In the genomic region with DNA sequence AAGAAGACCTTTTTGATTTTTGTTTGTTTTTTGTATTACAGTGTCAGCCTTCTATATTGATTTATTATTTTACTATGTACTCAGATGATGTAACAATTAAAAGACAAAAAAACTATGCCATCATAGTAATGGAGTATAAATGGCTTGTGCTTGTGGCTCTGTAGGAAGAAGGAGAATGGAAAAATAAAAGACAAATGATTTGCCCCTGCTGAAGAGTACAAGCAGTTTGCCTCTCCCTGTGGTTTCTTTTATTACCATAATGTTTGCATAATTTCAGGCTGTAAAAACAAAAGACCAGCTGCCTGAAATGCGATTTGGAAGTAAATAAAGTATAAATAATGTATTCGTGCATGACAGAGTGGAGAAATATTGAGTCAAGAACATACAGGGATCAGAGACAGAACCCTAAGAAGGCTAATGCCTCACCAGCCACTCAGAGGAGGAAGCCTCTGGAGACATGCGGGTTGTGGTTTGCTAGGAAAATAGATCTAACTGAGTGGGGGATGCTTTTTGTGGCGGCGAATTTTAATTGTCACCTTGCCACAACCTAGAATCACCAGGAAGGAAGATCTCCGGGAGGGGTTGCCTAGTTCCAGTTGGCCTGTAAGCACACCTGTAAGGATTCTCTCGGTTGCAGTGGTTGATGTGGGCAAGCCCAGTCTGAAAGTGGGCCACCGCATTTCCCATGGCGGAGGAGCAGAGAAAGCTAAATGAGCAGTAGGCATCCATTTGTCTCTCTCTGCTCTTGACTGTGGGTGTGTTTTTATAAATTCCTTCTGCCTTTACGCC, we compare ENCODE assay signal across 28 mouse cellular contexts. TPM values are rescaled to one million over a fixed set of nuclear protein-coding genes. Genes with fewer than 3 reads are reported as not detected.
DNase-seq lines count a peak whose midpoint lies in the region; ATAC-seq and TF ChIP-seq lines count a peak whose summit lies in the region.
"Had no signal": no experiment of that assay in that cellular context is flagged by ENCODE, and none has a peak within 500 bp of the region (broad histone marks: within the 10 kb centered on the region; RNA-seq: fewer than 3 reads in every experiment).

No protein-coding gene starts in this region.

- WGBS in forebrain, embryonic 14.5 days = 80% methylated on average over 10 of the region's 10 CpGs
- WGBS in forebrain, embryonic 12.5 days = 77% methylated on average over 10 of the region's 10 CpGs
- WGBS in kidney, postnatal 0 days = 76% methylated on average over 10 of the region's 10 CpGs
- WGBS in kidney, adult 2 months = 76% methylated on average over 10 of the region's 10 CpGs
- 61% methylated on average over 10 of the region's 10 CpGs for WGBS in neural tube, embryonic 15.5 days

- no peaks in the 10 kb centered on the region for H3K27me3 ChIP-seq in forebrain, embryonic 14.5 days (replicated peaks; ENCODE audit: control insufficient read depth, insufficient read depth, low read length)
- H3K27me3 ChIP-seq in forebrain, embryonic 12.5 days = no peaks in the 10 kb centered on the region
- no peaks in the 10 kb centered on the region for H3K27me3 ChIP-seq in kidney, postnatal 0 days (ENCODE audit: insufficient read depth, low read length)
- no peaks in the 10 kb centered on the region for H3K27me3 ChIP-seq in kidney, adult 2 months (replicated peaks; ENCODE audit: control insufficient read depth, insufficient read depth, low read length)
- H3K27me3 ChIP-seq in neural tube, embryonic 15.5 days (replicated peaks) = no peaks in the 10 kb centered on the region
- H3K27me3 ChIP-seq: limb, embryonic 12.5 days; stomach, embryonic 15.5 days had no signal

- peak; percentile 36 for DNase-seq in forebrain, embryonic 14.5 days (ENCODE audit: low spot score)
- peak; percentile 7 for DNase-seq in kidney, postnatal 0 days (ENCODE audit: low spot score)
- DNase-seq in kidney, adult 2 months = no peak
- DNase-seq in thymus, postnatal 25 days = peak; percentile 47
- DNase-seq in spleen, adult 12 weeks (ENCODE audit: low spot score) = no peak
- DNase-seq in adrenal gland, postnatal 14 days = no peak
- DNase-seq: adrenal gland, postnatal 25 days; cerebellum, adult 9-10 months; kidney, adult 9 months; kidney, postnatal 25 days; liver, postnatal 0 days; right cerebral cortex, postnatal 4 days had no signal

- H3K4me2 ChIP-seq in forebrain, embryonic 14.5 days (ENCODE audit: low read length) = no peak overlapping the region
- H3K4me2 ChIP-seq in forebrain, embryonic 12.5 days = no peak overlapping the region
- no peak overlapping the region for H3K4me2 ChIP-seq in kidney, postnatal 0 days (ENCODE audit: low read length)
- H3K4me2 ChIP-seq in neural tube, embryonic 15.5 days = no peak overlapping the region
- H3K4me2 ChIP-seq: heart, embryonic 11.5 days; limb, embryonic 12.5 days; liver, embryonic 11.5 days; stomach, embryonic 15.5 days had no signal

- H3K9ac ChIP-seq in forebrain, embryonic 14.5 days (ENCODE audit: low read length) = no peak overlapping the region
- H3K9ac ChIP-seq in forebrain, embryonic 12.5 days = no peak overlapping the region
- H3K9ac ChIP-seq in kidney, postnatal 0 days (ENCODE audit: low read depth, low read length) = no peak overlapping the region
- no peak overlapping the region for H3K9ac ChIP-seq in neural tube, embryonic 15.5 days (replicated peaks)
- H3K9ac ChIP-seq: limb, embryonic 12.5 days; liver, postnatal 0 days; stomach, embryonic 15.5 days had no signal

- no peak overlapping the region for H3K4me3 ChIP-seq in forebrain, embryonic 14.5 days (ENCODE audit: low read depth, low read length)
- H3K4me3 ChIP-seq in forebrain, embryonic 12.5 days (replicated peaks) = no peak overlapping the region
- H3K4me3 ChIP-seq in kidney, postnatal 0 days (replicated peaks; ENCODE audit: low read depth, low read length) = no peak overlapping the region
- H3K4me3 ChIP-seq in kidney, adult 2 months (ENCODE audit: insufficient read depth, low read depth, low read length) = no peak overlapping the region
- no peak overlapping the region for H3K4me3 ChIP-seq in neural tube, embryonic 15.5 days (replicated peaks)
- H3K4me3 ChIP-seq: embryonic facial prominence, embryonic 10.5 days; limb, embryonic 12.5 days; stomach, embryonic 15.5 days had no signal

- TF ChIP-seq POLR2A in kidney, adult 2 months (IDR thresholded peaks at IDR 0.05; ENCODE audit: low read depth, low read length) = no peak

- 0 out of 2 replicates have a peak, but pooled peaks have one; percentile 42 for ATAC-seq in forebrain, embryonic 14.5 days
- no peak for ATAC-seq in forebrain, embryonic 12.5 days (ENCODE audit: low FRiP score)
- ATAC-seq in kidney, postnatal 0 days (replicated peaks; ENCODE audit: low FRiP score, low read depth) = no peak
- peak; percentile 69 for ATAC-seq in neural tube, embryonic 15.5 days (ENCODE audit: low FRiP score)
- ATAC-seq: liver, postnatal 0 days; lung, postnatal 0 days had no signal

- H3K4me1 ChIP-seq in forebrain, embryonic 14.5 days (ENCODE audit: control insufficient read depth, insufficient read depth, low read length) = no peaks in the 10 kb centered on the region
- no peaks in the 10 kb centered on the region for H3K4me1 ChIP-seq in forebrain, embryonic 12.5 days
- no peaks in the 10 kb centered on the region for H3K4me1 ChIP-seq in kidney, postnatal 0 days (replicated peaks; ENCODE audit: insufficient read depth, low read length)
- H3K4me1 ChIP-seq in kidney, adult 2 months (ENCODE audit: control insufficient read depth, insufficient read depth, low read length) = no peaks in the 10 kb centered on the region
- peaks cover 5% of the 10 kb centered on the region; the same call in 1 of the 2 replicates for H3K4me1 ChIP-seq in neural tube, embryonic 15.5 days
- H3K4me1 ChIP-seq: embryonic facial prominence, embryonic 10.5 days; limb, embryonic 12.5 days; stomach, embryonic 15.5 days had no signal

- no peak for TF ChIP-seq CTCF in kidney, postnatal 0 days (IDR thresholded peaks at IDR 0.05; ENCODE audit: low read depth)
- no peak for TF ChIP-seq CTCF in kidney, adult 2 months (conservative IDR thresholded peaks at IDR 0.05; ENCODE audit: insufficient read depth, insufficient read length, low read depth, low read length)

- H3K9me3 ChIP-seq in forebrain, embryonic 14.5 days (replicated peaks; ENCODE audit: control insufficient read depth, low read length) = no peaks in the 10 kb centered on the region
- H3K9me3 ChIP-seq in forebrain, embryonic 12.5 days = no peaks in the 10 kb centered on the region
- no peaks in the 10 kb centered on the region for H3K9me3 ChIP-seq in kidney, postnatal 0 days (replicated peaks; ENCODE audit: low read length)
- H3K9me3 ChIP-seq in neural tube, embryonic 15.5 days (replicated peaks) = no peaks in the 10 kb centered on the region
- H3K9me3 ChIP-seq: embryonic facial prominence, embryonic 10.5 days; limb, embryonic 12.5 days; stomach, embryonic 15.5 days had no signal

- no peaks in the 10 kb centered on the region for H3K36me3 ChIP-seq in forebrain, embryonic 14.5 days (ENCODE audit: control insufficient read depth, insufficient read depth, low read length)
- no peaks in the 10 kb centered on the region for H3K36me3 ChIP-seq in forebrain, embryonic 12.5 days (replicated peaks)
- H3K36me3 ChIP-seq in kidney, postnatal 0 days (ENCODE audit: insufficient read depth, low read length) = no peaks in the 10 kb centered on the region
- H3K36me3 ChIP-seq in kidney, adult 2 months (ENCODE audit: control insufficient read depth, insufficient read depth, low read length) = no peaks in the 10 kb centered on the region
- no peaks in the 10 kb centered on the region for H3K36me3 ChIP-seq in neural tube, embryonic 15.5 days
- H3K36me3 ChIP-seq: embryonic facial prominence, embryonic 10.5 days; limb, embryonic 12.5 days; stomach, embryonic 15.5 days had no signal

- no peak overlapping the region for H3K27ac ChIP-seq in forebrain, embryonic 14.5 days (ENCODE audit: low read depth, low read length)
- no peak overlapping the region for H3K27ac ChIP-seq in forebrain, embryonic 12.5 days
- no peak overlapping the region for H3K27ac ChIP-seq in kidney, postnatal 0 days
- no peak overlapping the region for H3K27ac ChIP-seq in kidney, adult 2 months (ENCODE audit: insufficient read depth, low read depth, low read length)
- H3K27ac ChIP-seq in neural tube, embryonic 15.5 days (replicated peaks) = peak overlapping the region; percentile 54; the same call in 1 of the 2 replicates
- H3K27ac ChIP-seq: embryonic facial prominence, embryonic 10.5 days; limb, embryonic 12.5 days; macrophage; stomach, embryonic 15.5 days had no signal

RNA-seq across cellular contexts. Expression of gene Wdr64, which starts 56.4 kb away (rescaled TPM):
- polyA plus RNA-seq in forebrain, embryonic 14.5 days (2014; fragmentation: Nextera tagmentation; extraction: Ambion mirVana) = not detected in 2 replicates
- polyA plus RNA-seq in forebrain, embryonic 12.5 days (2016; fragmentation: Nextera tagmentation; extraction: Ambion mirVana) = not detected in 2 replicates
- polyA plus RNA-seq in kidney, postnatal 0 days (2015; fragmentation: Nextera tagmentation; extraction: Ambion mirVana) = not detected in 2 replicates
- 0.03 TPM in 2 replicates for polyA plus RNA-seq in kidney, adult 2 months (2012; rRNA removed)
- polyA plus RNA-seq in neural tube, embryonic 15.5 days (2015; fragmentation: Nextera tagmentation; extraction: Ambion mirVana) = not detected in 2 replicates
- not detected in 2 replicates for total RNA-seq in adrenal gland, postnatal 14 days (2021)
- total RNA-seq: adrenal gland, postnatal 25 days; gastrocnemius, adult 18-20 months; hematopoietic stem cell, adult 5-6 weeks; layer of hippocampus, adult 8-10 months; layer of hippocampus, postnatal 36 days; midbrain, postnatal 0 days had no signal
- polyA plus RNA-seq: embryonic facial prominence, embryonic 10.5 days; heart, embryonic 11.5 days; heart, postnatal 0 days; intestine, embryonic 14.5 days; limb, embryonic 12.5 days; liver, embryonic 11.5 days; liver, postnatal 0 days; lung, postnatal 0 days; macrophage; midbrain, postnatal 0 days; stomach, embryonic 15.5 days had no signal

Comparison
In these comparisons a context has a peak if more than half of its experiments do, and no peak if none do; other contexts are left out.
1. ATAC-seq: peak in forebrain, embryonic 14.5 days (single experiment) and neural tube, embryonic 15.5 days (single experiment); none in forebrain, embryonic 12.5 days (single experiment) and kidney, postnatal 0 days (single experiment).
2. DNase-seq: peak in forebrain, embryonic 14.5 days (single experiment), kidney, postnatal 0 days (single experiment) and thymus, postnatal 25 days (single experiment); none in kidney, adult 2 months (single experiment), spleen, adult 12 weeks (single experiment) and adrenal gland, postnatal 14 days (single experiment).